ENCODE assay signal across 8 mouse cellular contexts in genomic region chr5:29737471-29737870, GRCm38 (mm10). TPM values are rescaled to one million over a fixed set of nuclear protein-coding genes. Genes with fewer than 3 reads are reported as not detected.
DNase-seq lines count a peak whose midpoint lies in the region; ATAC-seq lines count a peak whose summit lies in the region.

No protein-coding gene starts in this region.

- no peaks in the 10 kb centered on the region for H3K9me3 ChIP-seq in kidney, embryonic 14.5 days (ENCODE audit: control insufficient read depth, low read length)
- no peaks in the 10 kb centered on the region for H3K9me3 ChIP-seq in hindbrain, embryonic 14.5 days (ENCODE audit: control insufficient read depth, low read length)
- no peaks in the 10 kb centered on the region for H3K9me3 ChIP-seq in midbrain, embryonic 13.5 days

- no peak overlapping the region for H3K27ac ChIP-seq in kidney, embryonic 14.5 days (ENCODE audit: low read depth, low read length)
- no peak overlapping the region for H3K27ac ChIP-seq in hindbrain, embryonic 14.5 days
- H3K27ac ChIP-seq in midbrain, embryonic 13.5 days, result no peak overlapping the region

- ATAC-seq in kidney, embryonic 14.5 days (ENCODE audit: low FRiP score, low TSS enrichment), result no peak
- ATAC-seq in hindbrain, embryonic 14.5 days (ENCODE audit: low FRiP score), result no peak
- no peak for ATAC-seq in midbrain, embryonic 13.5 days

- H3K27me3 ChIP-seq in kidney, embryonic 14.5 days (ENCODE audit: control insufficient read depth, insufficient read depth, low read length), result no peaks in the 10 kb centered on the region
- no peaks in the 10 kb centered on the region for H3K27me3 ChIP-seq in hindbrain, embryonic 14.5 days (ENCODE audit: control insufficient read depth, insufficient read depth, low read length)
- no peaks in the 10 kb centered on the region for H3K27me3 ChIP-seq in midbrain, embryonic 13.5 days

- 94% methylated on average over 5 of the region's 5 CpGs for WGBS in kidney, embryonic 14.5 days
- WGBS in hindbrain, embryonic 14.5 days, result 92% methylated on average over 5 of the region's 5 CpGs
- 93% methylated on average over 5 of the region's 5 CpGs for WGBS in midbrain, embryonic 13.5 days

- no peak for DNase-seq in kidney, postnatal 4 days
- peak; percentile 87 for DNase-seq in ZHBTc4 (ENCODE audit: low read depth, low spot score)
- no peak for DNase-seq in hindbrain, embryonic 14.5 days (ENCODE audit: low spot score)
- DNase-seq in gastrocnemius, postnatal 4 days (ENCODE audit: low spot score in 2 of 2), result no peak
- DNase-seq in ovary, postnatal 36 days (ENCODE audit: low spot score), result no peak
- no peak for DNase-seq in thymus, postnatal 25 days

- H3K4me2 ChIP-seq in kidney, embryonic 14.5 days (replicated peaks; ENCODE audit: low read depth, low read length), result peak overlapping the region; percentile 77; the same call in 1 of the 2 replicates
- H3K4me2 ChIP-seq in hindbrain, embryonic 14.5 days (replicated peaks), result peak overlapping the region; percentile 91
- peak overlapping the region; percentile 71 for H3K4me2 ChIP-seq in midbrain, embryonic 13.5 days (replicated peaks)

- no peak overlapping the region; the same call in 1 of the 2 replicates for H3K9ac ChIP-seq in kidney, embryonic 14.5 days (ENCODE audit: low read depth, low read length)
- H3K9ac ChIP-seq in hindbrain, embryonic 14.5 days, result no peak overlapping the region
- H3K9ac ChIP-seq in midbrain, embryonic 13.5 days (replicated peaks), result 0 out of 2 replicates have a peak overlapping the region, but pooled peaks have one; percentile 89

- H3K4me3 ChIP-seq in kidney, embryonic 14.5 days (ENCODE audit: low read length), result peak overlapping the region; percentile 86; the same call in 1 of the 2 replicates
- 0 out of 2 replicates have a peak overlapping the region, but pooled peaks have one; percentile 89 for H3K4me3 ChIP-seq in hindbrain, embryonic 14.5 days (replicated peaks; ENCODE audit: low read length)
- peak overlapping the region; percentile 77 for H3K4me3 ChIP-seq in midbrain, embryonic 13.5 days (replicated peaks)

- peaks cover 14% of the 10 kb centered on the region; the same call in 1 of the 2 replicates for H3K4me1 ChIP-seq in kidney, embryonic 14.5 days (ENCODE audit: control insufficient read depth, insufficient read depth, low read length)
- H3K4me1 ChIP-seq in hindbrain, embryonic 14.5 days (replicated peaks; ENCODE audit: control insufficient read depth, insufficient read depth, low read length), result peaks cover 22% of the 10 kb centered on the region
- H3K4me1 ChIP-seq in midbrain, embryonic 13.5 days (replicated peaks), result peaks cover 39% of the 10 kb centered on the region

- H3K36me3 ChIP-seq in kidney, embryonic 14.5 days (ENCODE audit: control insufficient read depth, insufficient read depth, low read length), result no peaks in the 10 kb centered on the region
- peaks cover 4% of the 10 kb centered on the region; the same call in 1 of the 2 replicates for H3K36me3 ChIP-seq in hindbrain, embryonic 14.5 days (replicated peaks; ENCODE audit: control insufficient read depth, insufficient read depth)
- 0 out of 2 replicates have a peak, but pooled peaks cover 4% of the 10 kb centered on the region for H3K36me3 ChIP-seq in midbrain, embryonic 13.5 days

RNA-seq across cellular contexts. Expression of gene Gm5129, which starts 1.7 kb away (rescaled TPM):
- not detected in 2 replicates for polyA plus RNA-seq in kidney, embryonic 14.5 days (2014; fragmentation: Nextera tagmentation; extraction: Ambion mirVana)
- not detected in 2 replicates for polyA plus RNA-seq in hindbrain, embryonic 14.5 days (2014; fragmentation: Nextera tagmentation; extraction: Ambion mirVana)
- polyA plus RNA-seq in midbrain, embryonic 13.5 days (2015; fragmentation: Nextera tagmentation; extraction: Ambion mirVana), result not detected in 2 replicates
- total RNA-seq in gastrocnemius, postnatal 4 days (2021), result not detected

RNA-seq across cellular contexts. Expression of gene Dnajb6, which starts 2.0 kb away (rescaled TPM):
- polyA plus RNA-seq in kidney, embryonic 14.5 days (2014; fragmentation: Nextera tagmentation; extraction: Ambion mirVana), result 130 and 141 TPM in 2 replicates
- polyA plus RNA-seq in hindbrain, embryonic 14.5 days (2014; fragmentation: Nextera tagmentation; extraction: Ambion mirVana), result 304 and 306 TPM in 2 replicates
- polyA plus RNA-seq in midbrain, embryonic 13.5 days (2015; fragmentation: Nextera tagmentation; extraction: Ambion mirVana), result 299 and 342 TPM in 2 replicates
- 10 to 100 TPM; 82.6 to 98.4 TPM for total RNA-seq in gastrocnemius, postnatal 4 days (2021)
